Mouse (Mus musculus): ENCODE data around the gene Wfdc11.
A peak's percentile ranks its signal among the peaks of the same experiment; 100 is the strongest.
"Not testable (repeated sequence)": the region's sequence is repeated elsewhere in the genome, so short reads cannot be mapped to it uniquely, and the experiment has no call there.

Gene Wfdc11

DNA sequence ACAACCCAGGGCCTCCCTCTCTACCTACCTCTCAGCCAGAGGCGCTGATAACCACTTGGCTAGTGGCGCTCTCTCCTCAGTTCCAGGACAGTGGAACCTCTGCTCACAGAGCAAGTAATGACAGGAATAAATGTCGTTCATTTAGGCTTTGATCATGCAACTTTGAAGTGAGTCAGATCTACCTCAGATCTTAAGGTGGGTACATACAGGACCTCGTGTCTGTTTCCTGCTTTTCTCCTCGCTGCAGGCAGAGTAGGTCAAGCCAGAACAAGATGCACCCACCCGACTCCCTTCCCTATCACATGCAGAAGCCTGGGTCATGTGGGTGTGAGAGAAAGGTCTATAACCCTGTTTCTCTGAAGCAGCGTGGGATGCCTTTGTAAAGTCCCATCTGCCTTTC, at the start of gene Wfdc11:
Gene Wfdc11 (minus strand): TSS at position 101 of the 400 bp plus-strand sequence.
- DNase-seq (ENCODE audit: low read depth, low spot score): no peak

DNA sequence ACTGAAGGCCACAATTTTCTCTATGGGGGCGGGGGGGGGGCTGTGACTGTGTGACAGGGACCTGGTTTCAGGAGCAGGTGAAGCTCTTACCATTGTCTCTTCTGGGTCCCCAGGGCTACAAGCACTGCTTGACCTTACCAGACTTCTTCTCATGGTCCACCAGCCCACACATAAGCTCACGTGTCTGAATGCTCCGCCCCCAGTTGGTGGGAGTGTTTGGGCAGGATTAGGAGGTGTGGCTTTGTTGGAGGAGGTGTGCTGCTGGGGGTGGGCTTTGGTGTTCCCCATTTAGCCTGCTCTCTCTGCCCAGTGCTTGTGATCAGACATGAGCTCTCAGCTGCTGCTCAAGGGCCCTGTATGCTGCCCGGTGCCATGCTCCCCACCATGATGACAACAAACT, 49.4 kb upstream of the Wfdc11 start:
- no peak for DNase-seq (ENCODE audit: low read depth, low spot score)

DNA sequence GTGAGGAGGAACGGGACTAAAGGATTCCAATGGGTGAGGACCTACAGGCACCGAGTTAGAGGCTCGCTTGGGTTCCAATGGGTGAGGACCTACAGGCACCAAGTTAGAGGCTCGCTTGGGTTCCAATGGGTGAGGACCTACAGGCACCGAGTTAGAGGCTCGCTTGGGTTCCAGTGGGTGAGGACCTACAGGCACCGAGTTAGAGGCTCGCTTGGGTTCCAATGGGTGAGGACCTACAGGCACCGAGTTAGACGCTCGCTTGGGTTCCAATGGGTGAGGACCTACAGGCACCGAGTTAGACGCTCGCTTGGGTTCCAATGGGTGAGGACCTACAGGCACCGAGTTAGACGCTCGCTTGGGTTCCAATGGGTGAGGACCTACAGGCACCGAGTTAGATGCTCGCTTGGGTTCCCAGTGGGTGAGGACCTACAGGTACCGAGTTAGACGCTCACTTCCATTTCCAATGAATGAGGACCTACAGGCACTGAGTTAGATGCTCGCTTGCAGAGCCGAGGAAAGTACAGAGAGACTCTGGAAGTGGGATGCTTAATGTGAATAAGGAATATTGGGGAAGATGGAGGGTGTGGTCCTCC, 42.4 kb upstream of the Wfdc11 start:
- not testable (repeated sequence) for DNase-seq (ENCODE audit: low read depth, low spot score)

DNA sequence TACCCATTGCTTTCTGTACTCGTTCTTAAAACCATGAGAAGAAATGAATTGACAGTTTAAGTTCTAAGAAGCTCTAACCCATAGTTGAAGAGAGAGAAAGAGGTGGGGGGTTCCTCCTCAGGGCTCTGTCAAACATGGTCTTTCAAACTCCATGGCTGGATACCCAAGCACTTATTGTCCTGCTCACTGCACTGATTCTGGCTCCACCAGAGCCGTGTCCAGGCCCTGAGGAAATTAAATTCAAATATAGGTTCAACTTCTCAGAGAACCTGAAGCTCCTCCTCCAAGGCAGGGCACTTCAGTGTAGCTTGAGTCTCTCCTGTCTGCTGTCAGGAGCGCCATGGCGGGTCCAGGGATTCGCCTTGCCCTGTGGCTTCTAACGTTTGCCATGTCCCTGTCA, 41.1 kb upstream of the Wfdc11 start, which contains the start of gene Spint5:
Gene Spint5 (plus strand): TSS at position 301 of the 400 bp plus-strand sequence.
- DNase-seq (ENCODE audit: low read depth, low spot score): no peak

DNA sequence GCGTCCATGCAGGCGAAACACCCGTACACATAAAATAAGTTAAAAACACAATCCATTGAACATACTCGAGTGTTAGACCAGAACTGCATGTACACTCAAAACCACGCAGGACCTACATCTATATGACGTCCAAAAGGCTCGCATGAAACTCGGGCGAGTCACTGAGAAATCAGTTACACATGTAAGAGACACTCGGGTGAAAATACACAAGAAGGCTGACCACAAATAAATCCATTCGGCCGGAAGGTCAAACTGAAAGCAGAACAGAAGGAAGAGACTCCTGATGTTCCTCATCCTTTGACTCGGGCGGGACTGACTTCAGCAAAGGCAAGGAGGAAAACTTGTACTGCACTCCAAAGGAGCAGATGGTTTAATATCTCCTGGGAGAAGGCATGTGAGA, 32.1 kb upstream of the Wfdc11 start:
- DNase-seq (ENCODE audit: low read depth, low spot score): no peak

DNA sequence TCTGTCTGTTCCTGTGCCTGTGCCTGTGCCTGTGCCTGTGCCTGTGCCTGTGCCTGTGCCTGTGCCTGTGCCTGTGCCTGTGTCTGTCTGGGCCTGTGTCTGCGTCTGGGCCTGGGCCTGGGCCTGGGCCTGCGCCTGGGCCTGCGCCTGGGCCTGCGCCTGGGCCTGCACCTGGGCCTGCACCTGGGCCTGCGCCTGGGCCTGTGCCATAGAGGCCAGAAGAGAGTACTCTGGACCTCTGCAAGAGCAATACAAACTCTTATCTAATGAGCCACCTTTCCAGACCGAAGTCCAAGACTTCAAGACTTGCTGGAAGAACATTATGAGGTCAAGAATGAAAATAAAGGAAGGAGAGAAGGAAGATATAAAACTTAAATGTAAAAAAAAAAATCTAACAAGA, 31.4 kb upstream of the Wfdc11 start:
- no peak for DNase-seq (ENCODE audit: low read depth, low spot score)

DNA sequence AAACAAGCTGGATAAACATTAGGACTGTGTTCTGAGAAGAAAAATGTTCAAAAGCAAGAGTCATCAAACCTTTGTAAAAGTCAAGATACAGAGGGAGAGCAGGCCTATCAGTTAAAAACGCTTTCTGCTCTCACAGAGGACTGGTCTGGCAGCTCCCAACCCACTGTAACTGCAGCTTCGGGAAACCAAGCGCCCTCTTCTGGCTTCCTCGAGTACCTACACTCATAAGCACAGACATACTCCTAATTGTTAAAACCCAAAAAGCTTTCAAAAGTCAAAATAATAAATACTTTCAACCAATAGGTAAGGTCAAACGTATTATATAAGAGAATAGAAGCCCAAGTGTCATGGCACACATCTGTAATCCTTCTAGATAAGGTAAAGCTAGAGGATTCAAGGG, 30.3 kb upstream of the Wfdc11 start:
- DNase-seq (ENCODE audit: low read depth, low spot score): no peak

DNA sequence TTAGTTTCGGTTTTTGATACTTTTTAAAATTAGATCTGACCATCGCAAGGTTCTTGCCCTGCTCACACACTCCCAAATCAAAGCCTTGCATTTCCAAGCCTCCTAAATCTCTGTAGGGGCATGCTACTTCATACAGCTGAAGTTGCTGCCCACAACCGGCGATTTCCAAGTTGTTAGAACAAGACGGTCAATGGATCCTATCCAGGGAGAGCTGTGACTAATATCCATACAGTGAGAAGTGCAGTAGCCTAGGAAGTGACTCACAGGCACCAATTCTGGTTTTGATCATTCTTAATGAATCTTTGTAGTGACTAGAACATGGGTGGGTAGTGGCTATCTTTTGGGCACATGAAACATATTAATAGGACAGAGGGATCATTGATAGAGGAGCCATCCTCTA, 27.9 kb upstream of the Wfdc11 start:
- no peak for DNase-seq (ENCODE audit: low read depth, low spot score)

DNA sequence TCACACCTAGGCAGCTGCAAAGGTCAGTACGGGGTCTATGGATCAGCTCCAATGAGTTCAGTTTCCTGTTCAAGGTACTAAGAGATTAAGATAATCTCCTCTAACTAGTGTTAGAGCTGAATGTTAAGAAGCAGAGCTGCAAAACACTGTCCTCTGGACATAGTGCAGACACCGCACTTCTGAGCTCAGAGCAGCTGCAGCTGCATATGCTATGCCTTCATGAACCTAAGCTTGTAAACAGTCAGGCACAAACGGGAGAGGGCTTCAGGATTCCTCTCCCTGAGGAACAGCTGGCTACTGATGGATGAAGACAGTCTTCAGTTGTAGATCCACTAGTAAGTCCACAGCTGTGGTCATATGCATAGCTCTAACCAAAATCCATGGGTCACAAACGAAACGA, 27.1 kb upstream of the Wfdc11 start:
- DNase-seq (ENCODE audit: low read depth, low spot score): no peak

DNA sequence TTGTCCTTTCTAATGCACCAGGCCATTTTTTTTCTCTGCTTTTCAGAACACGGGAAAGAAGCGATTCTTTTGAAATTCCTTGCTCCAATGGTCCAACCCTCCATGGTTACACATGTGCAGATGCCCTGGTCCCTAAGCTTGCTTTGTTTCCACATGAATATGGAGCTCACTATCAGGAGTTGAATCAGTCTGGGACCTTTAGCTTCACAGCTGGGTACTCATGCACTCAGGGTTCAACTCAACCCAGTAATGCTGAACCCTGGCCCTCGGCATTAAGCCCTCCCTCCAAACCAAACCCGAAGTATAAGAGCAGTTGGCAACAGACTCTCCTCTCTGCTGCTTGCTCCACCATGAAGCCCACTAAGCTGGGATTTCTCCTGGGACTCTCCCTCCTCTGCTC, 24.3 kb upstream of the Wfdc11 start, which contains the start of gene Spint4:
Gene Spint4 (plus strand): TSS at position 301 of the 400 bp plus-strand sequence.
- no peak for DNase-seq (ENCODE audit: low read depth, low spot score)

DNA sequence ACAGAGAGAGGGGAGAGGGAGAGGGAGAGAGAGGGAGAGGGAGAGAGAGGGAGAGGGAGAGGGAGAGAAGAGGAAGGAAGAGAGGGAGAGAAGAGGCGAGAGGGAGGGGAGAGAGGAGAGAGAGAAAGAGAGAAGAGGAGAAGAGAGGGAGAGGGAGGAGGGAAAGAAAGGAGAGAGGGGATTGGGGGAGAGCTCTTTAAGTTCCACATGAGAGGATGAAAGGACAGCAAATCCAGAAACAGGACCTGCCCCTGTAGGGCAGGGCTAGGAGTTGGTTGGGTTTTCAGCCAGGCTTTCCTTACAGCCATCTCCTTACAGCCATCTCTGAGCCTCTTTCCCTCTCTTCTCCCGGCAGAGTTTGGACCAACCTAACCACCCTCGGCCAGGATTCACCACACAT, 10.9 kb upstream of the Wfdc11 start, which contains the start of gene Wfdc13:
Gene Wfdc13 (plus strand): TSS at position 301 of the 400 bp plus-strand sequence.
- no peak for DNase-seq (ENCODE audit: low read depth, low spot score)

DNA sequence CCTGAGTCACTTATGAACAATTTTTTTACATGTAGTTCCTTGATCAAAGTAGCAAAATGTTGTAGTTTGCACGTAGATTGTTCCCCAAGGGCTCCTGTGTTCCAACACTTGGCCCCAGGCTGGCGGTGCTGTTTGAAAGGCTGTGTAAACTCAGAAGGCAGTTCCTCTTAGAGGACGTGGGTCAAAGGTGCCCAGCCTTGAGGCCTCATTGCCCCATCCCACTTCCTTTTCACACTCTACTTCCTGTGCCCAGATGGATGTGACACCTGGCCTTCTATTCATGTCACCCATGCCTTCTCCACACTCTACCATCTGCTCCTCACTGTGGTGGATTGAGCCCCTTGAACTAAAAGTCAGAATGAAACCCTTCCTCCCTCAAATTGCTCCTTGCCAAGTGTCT, 6.0 kb upstream of the Wfdc11 start:
- no peak for DNase-seq (ENCODE audit: low read depth, low spot score)

DNA sequence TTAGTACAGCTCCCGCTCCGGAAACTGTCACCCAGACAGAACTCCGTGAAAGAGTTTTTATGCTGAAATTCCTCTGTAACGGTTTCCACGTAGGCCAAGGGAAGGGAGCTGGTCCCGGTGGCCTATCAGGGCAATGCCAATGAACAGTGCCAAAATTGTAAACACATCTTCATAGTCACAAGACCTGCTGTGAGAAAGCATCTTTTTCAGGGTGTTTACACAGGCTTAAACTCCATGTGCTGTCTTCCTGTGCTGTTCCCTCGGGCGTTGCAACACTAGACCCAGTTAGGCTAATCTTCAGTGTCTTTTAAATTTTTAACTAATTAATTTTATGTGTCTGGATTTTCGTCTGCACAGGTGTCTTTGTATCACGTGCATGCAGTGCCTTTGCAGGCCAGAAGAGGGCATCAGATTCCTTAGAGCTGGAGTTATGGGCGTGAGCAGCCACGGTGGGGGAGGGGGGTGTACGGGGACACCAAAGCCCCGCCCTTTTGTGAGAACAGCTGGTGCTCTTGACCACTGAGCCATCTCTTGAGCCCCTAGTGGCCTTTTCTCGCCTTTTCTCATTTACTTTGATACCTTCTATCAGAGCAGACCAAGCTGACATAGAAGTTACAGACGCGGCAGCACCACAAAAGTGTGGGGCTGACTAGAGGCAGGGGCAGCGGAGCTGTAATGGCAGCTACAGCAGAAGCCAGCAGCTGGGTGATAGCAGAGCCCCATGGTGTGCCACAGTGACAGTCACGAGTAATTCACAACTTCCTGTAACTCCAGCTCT, 5.2 kb upstream of the Wfdc11 start:
- peak; percentile 76 for DNase-seq (ENCODE audit: low read depth, low spot score)

DNA sequence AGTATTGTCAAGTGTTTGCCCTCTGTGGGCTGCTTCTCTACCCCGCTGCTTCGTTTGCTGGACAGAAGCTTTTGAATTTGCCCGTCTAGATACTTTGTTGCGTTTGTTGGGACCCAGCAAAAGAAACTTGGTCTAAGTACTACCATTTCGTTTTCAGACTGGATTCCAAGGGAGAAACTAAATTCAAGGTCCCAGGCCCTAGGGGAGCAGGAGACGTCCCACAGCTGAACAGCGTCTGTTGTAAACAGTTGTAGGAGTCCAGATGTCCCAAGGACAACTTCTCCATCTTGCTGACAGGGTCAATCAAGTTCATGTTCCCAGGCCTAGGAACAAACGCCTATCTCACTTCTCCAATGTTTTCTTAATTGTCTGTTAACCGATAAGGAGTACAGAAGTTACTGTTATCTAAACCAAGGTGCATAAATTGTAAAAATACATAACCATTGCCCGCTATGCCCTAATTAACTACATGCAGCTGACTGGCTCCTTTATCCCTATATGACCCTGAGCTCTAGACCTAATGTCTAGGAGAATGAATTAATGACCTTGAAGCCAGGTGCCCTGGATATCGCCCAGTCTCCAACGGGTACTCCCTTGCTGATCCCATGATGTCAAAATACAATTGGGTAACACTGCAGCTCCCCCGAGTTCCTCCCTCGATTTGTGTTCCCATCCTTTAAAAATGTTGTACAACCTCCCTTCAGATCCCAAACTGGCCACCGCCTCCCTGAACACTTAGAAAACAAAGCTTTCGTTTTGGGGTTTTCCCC, 3.2 kb upstream of the Wfdc11 start:
- no peak for DNase-seq (ENCODE audit: low read depth, low spot score)

DNA sequence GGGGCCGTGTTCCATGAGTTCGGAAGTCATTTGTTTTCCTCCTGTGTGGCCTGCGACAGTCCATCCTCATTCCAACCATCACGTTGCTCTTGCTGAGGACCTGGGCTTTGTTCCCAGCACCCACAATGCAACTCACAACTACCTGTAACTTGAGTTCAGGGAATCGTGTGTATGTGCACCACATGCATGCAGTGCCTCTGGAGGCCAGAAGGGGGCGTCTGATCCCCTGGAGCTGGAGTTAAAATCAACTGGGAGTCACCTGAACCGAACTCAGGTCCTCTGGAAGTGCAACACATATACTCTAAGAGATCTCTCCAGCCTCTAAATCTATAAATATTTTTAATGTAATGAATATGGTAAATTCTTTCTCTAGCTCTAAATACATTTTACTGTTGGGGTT, 2.2 kb upstream of the Wfdc11 start:
- no peak for DNase-seq (ENCODE audit: low read depth, low spot score)

DNA sequence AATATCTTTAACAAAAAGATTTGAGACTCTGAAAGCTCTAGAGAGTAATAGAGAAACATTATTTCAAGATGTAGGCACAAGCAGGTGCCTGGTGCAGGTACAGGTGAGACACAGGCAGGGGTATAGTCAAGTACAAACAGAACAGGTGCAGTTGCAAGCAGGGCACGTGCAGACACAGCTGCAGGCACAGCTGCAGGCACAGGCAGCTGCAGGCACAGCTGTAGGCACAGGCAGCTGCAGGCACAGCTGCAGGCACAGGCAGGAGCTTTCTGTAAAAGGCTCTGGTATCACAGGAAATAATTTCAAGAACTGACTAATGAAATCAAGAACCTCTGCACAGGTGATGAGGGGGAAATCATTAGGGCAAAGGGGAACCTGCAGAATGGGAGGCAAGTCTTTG, 2.9 kb downstream of the Wfdc11 start:
- DNase-seq (ENCODE audit: low read depth, low spot score): no peak

DNA sequence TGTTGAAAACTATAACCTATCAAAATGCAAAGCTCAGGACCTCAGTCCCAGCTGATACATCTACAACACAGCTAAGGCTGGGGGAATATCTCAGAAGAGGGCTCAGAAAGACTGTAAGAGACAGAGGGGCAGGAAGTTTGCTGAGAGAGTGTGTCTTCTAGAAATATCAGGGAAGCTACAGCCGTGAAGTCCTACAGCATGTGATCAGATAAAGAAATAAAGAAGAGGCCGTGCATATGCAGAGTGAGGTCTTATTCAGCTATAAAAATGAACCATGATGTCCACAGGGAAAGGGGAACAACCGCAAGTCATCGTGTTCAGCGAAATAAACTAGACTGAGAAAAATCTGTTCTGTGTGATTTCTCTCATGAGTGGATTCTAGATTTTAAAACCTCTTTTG, 3.6 kb downstream of the Wfdc11 start:
- DNase-seq (ENCODE audit: low read depth, low spot score): no peak

DNA sequence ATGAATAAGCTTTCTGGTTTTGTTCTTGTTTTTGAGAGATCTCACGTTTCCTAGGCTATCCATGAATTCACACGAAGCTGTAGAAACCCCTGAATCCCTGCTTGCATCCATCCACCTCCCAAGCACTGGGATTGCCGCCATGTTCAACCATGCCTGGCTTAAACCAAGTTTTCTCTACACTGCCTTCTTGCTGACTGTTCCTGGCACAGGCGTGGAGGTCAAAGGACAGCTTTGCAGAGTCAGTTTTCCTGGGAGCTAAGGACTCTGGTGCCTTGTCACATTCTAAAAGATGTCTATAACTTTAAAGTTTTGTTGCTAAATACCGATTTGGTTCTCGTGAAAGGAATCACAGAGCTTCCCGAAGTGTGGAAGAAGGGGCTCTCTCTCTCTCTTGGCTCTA, 9.0 kb downstream of the Wfdc11 start:
- no peak for DNase-seq (ENCODE audit: low read depth, low spot score)

DNA sequence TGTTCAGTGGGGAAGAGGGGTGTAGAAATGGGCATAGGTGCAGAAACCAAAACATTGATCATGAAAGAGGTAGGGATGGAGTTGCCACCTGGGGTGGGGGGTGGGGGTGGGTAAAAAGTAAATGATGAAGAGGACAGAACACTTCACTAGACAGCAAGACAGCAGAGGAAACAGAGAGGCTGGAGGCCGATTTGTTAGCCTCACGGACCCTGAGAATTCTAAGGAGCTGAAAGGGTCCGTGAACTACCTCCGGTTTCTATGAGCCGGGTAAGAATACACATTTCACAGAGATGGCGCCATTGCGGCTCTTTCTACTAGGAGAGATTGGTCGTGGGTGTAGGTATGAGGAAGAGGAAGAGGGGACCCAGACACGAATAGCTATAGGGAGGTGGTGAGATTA, 17.4 kb downstream of the Wfdc11 start, which contains the start of gene Wfdc9:
Gene Wfdc9 (minus strand): TSS at position 101 of the 400 bp plus-strand sequence.
- no peak for DNase-seq (ENCODE audit: low read depth, low spot score)

DNA sequence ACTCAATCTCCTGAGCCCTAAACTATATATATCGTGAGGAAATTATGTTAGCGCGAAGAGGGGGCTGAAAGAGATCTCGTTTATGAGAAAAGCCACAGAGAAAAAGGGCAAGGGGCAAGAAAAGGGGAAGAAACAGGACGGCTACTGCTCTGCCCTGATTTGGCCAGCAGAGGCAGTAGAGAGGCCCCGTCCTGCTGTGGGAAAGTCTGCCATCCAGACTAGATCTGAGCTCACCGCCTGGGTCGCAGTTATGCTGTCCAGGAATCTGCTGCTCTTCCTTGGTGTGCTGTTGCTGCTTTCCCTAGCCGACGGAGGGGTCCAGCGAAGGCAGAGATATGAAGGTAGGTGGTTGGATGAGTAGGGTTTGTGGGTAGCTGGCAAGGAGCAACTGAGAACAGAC, 18.0 kb downstream of the Wfdc11 start, which contains the start of gene Wfdc10:
Gene Wfdc10 (plus strand): TSS at position 189 of the 400 bp plus-strand sequence.
- peak; percentile 23 for DNase-seq (ENCODE audit: low read depth, low spot score)

DNA sequence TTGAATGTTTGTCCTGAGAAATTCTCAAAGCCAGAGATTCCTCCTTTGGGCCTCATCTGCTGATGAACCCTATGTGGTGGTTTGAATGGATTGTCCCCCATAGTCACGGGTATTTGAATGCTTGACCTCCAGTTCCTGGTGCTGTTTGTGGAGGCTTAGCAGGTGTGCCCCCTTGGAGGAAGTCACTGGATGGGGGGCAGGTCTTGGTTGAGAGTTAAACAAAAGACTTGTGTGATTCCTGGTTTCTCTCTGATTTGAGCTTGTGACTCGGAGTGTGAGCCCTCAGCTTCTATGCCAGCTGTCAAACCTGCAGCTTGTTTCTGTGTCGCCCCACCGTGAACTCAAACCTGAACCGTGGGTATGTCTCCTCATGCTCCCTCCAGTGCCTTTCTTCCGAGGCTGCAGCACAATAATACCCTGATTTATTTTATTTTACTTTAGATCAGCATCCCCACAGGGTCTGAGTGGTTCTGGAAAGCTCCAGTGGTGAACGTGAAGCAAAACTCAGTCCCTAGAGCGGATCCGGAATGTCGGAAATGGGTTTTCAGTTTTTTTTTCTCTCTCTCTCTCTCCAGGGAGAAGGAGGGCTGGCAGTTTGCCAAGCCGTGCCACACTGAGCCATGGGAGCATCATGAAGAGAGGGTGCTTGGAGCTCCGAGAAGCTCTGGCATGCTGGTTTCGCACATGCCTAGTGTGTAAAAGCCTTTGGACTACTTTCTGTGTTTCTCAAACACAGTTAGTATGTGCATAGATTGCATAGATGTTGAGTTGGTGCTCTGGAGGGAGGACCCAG, 31.8 kb downstream of the Wfdc11 start:
- no peak for DNase-seq (ENCODE audit: low read depth, low spot score)

All from retina, postnatal 7 days (tissue).